Mouse (Mus musculus): ENCODE results near the gene Zmynd10. TPM values are rescaled to one million over a fixed set of nuclear protein-coding genes. Genes with fewer than 3 reads are reported as not detected.
A peak's percentile ranks its signal among the peaks of the same experiment; 100 is the strongest.

The Zmynd10 gene
- polyA plus RNA-seq, 2 experiments from 2014 or later, result 0.83 to 3.2 TPM

DNA sequence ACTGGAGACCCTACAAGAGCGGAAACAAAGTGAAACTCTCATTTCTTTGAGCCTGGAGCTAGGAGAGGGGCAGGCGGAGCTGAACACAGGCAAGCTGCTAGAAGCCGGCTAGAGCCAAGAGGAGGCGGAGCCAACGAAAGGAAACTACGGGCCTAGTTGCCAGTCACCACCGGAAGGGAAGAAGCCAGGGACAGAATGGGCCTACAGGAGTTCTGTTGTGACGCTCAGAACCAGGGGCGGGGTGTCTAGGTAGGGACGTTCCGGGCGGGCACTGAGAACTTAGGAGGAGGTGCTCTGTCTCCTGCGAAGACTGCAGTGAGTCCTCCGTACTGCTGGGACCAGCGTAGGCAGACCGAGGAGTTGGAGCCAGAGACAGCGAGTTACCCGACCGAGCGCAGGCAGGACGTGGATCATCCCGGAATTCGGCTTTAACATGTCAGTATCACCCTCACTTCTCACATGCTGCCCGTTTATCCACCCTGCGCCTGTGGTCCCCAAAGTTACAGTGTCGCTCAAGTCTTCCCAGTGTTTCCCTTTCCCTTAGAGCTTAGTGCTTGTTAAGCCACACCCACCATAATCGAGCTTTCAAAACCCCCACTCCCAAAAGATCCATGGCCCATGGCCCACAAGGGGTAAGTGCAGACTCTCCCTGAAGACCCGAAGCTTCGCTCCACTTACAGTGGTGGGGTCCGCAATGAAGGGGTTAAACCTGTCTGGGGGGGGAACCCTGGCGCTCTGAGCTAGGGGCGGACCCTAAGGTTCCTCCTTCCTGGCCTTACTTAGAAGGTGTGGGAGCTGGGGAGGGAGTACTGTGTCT is 33.6 kb downstream of the Zmynd10 start, which contains the start of gene Hyal3:
Gene Hyal3, plus strand, starts transcription at position 318 of the 817 bp plus-strand sequence.
- peak; percentile 94 for ATAC-seq

DNA sequence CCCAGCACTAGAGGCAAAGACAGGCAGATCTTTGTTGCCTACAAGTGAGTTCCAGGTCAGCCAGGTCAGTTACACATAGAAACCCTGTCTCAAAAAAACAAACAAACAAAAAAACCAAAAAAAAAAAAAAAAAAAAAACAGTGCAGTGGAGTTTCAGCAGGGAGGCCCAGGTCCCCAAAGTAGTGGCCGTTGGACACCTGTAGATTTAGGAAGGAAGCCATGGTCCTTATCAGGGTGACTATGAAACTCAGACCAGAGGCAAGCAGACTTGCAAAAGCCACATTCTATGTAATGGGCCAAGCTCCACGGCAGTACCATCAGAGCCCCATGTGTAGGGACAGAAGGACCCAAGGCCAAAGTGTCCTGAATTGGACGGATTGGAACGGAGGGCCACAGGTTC is 34.5 kb downstream of the Zmynd10 start:
- no peak for ATAC-seq

DNA sequence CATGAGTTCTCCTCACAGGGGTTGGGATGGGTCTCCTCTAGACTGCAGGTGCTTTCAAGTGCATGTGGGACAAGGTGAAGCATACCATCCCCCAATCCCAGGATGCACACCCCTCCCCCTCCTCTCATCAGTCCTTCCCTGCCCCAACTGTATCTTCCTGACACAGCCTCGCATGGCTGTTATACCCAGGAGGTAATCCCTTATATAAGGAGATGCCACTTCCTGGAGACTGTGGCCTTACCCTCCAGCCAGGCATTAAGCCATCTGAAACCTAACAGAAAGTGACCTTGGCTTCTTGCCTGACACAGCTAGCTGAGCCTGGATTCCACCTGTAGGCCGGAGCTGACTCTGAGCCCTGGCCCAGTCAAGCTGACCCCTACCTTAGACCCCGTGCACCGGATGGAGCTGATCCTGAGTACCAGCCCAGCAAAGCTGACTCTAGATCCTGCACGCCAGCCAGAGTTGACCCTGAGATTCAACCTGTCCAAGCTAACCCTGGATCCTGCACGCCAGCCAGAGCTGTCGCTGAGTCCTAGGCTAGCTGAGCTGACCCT is 35.5 kb downstream of the Zmynd10 start:
- ATAC-seq, result no peak

DNA sequence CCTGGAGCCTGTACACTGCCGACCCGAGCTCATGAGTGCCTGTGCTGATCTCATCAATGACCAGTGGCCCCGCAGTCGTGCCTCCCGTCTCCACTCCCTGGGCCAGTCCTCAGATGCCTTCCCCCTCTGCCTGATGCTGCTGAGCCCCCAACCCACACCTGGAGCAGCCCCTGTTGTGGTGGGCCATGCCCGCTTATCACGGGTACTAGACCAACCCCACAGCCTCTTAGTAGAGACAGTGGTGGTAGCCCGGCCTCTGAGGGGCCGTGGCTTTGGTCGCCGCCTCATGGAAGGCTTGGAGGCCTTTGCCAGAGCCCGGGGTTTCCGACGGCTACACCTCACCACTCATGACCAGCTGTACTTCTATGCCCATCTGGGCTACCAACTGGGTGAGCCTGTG is 36.1 kb downstream of the Zmynd10 start:
- no peak for ATAC-seq

DNA sequence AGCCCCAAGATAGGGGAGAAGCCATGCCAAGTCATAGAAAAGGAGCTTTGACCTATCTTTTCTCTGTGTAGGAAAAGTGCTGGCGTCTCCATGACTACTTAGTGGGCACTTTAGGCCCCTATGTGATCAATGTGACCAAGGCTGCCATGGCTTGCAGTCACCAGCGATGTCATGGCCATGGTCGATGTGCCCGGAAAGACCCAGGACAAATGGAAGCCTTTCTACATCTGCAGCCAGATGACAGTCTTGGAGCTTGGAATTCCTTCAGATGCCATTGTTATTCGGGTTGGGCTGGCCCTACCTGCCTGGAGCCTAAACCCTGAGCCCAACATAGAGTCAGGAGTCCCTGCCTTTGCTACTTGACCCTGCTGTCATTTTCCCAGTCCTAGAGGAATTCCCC is 39.4 kb downstream of the Zmynd10 start:
- no peak for ATAC-seq

DNA sequence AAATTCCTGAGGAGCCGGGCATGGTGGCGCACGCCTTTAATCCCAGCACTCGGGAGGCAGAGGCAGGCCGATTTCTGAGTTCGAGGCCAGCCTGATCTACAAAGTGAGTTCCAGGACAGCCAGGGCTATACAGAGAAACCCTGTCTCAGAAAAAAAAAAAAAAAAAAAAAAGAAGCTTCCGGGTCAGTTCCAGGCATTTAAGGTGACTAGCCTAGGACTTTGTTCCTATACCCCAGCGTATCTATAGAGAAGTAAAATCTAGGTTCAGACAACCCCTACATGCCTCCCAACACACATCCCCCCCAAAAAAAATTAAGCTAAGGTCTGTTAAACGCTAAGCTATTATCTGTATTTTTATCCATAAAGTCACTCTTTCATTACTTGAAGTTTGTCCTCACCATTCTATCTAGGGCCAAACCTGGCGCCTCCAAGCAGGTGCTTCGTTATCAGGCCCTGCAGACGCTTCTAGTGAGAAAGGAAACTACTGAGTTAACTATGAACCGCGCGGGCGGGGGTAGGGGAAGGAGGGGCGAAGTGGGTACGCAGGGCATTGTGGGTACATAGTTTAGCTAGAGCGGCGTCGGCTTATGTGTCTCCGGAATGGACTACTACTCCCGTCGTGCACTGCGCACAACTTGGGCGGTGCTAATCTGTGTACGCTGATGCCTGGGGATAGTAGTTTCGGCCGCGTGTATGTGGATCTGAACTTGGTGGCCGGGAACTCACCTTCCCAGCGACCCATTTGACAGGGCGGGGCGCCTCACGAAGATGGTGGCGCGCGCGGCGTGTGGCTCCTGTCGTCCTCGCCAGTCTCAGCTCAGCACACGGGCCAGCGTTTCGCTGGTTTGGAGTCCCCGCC is 40.1 kb downstream of the Zmynd10 start, which contains the start of gene Ifrd2:
Gene Ifrd2, plus strand, starts transcription at position 669 of the 859 bp plus-strand sequence.
- ATAC-seq, result peak; percentile 99

DNA sequence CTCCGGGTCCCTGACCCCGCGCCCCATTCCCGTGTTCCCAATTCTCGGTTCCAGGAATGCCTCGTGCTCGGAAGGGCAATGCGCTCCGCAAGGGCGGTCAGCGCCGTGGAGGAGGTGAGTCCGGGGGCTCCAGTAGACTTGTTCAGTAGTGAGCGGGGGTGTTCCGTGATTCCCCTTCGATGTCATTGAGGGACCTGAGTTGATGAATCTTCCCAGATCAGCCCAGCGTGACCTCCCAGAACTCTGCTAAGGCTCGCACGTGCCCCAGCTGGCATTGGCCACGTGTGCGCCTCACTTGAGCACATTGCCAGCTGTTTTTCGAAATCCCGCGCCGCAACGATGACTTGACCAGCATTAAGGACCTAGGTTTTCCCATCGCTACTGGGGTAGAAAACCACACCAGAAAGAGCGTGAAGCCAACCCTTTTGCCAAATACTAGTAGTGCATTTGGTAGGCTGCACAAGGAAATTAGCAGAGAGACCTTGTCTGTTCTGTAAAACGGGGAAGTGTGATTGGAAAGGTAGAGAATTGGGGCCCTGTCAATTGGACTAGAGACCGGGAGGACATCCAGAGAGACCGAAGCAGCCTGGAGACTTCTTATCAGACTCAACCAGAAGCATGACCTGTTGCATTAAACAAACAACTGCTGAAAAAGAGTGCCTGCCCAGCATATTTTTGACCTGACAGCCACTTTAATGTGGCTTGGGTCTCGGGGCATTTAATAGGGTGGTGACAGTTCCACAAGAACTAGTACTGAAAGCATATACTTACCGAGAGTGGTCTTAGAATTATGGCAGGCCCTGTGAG is 40.9 kb downstream of the Zmynd10 start:
- ATAC-seq, result no peak

DNA sequence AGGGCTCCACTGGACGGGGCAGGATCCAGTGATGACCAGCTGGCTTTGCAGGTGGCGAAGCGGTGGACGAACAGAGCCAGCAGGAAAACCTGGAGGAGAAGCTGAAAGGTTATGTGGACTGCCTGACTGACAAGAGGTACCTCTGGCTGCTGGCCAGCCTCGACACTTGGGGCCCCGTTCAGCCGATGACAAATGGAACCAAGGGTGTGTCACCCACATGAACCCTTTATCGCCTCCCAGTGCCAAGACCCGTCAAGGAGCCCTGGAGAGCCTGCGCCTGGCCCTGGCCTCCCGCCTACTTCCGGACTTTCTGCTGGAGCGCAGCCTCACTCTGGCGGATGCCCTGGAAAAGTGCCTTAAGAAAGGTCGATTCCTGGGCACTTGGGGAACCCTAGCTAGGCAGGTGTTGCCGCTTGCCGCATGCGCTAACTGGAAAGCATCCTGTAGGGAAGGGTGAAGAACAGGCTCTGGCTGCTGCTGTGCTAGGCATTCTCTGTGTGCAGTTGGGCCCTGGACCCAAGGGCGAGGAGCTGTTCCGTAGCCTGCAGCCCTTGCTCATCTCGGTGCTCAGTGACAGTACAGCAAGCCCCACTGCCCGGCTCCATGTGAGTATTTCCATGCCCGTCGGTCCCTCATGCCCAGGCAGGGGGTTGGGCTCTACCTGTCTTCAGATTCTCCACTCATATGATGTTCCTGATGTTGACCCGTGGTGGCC is 43.1 kb downstream of the Zmynd10 start:
- no peak for ATAC-seq

DNA sequence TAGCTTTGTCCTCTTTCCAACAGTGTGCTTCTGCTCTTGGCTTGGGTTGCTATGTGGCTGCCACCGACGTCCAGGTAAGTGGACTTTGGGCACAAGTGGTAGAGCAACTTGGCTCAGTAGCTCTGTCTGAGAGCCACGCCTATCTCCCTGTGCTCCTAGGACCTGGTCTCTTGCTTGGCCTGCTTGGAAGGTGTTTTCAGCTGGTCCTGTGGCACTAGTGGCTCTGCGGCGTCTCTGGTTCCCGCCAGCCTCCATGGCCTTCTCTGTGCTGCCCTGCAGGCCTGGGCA is 43.6 kb downstream of the Zmynd10 start:
- no peak for ATAC-seq

DNA sequence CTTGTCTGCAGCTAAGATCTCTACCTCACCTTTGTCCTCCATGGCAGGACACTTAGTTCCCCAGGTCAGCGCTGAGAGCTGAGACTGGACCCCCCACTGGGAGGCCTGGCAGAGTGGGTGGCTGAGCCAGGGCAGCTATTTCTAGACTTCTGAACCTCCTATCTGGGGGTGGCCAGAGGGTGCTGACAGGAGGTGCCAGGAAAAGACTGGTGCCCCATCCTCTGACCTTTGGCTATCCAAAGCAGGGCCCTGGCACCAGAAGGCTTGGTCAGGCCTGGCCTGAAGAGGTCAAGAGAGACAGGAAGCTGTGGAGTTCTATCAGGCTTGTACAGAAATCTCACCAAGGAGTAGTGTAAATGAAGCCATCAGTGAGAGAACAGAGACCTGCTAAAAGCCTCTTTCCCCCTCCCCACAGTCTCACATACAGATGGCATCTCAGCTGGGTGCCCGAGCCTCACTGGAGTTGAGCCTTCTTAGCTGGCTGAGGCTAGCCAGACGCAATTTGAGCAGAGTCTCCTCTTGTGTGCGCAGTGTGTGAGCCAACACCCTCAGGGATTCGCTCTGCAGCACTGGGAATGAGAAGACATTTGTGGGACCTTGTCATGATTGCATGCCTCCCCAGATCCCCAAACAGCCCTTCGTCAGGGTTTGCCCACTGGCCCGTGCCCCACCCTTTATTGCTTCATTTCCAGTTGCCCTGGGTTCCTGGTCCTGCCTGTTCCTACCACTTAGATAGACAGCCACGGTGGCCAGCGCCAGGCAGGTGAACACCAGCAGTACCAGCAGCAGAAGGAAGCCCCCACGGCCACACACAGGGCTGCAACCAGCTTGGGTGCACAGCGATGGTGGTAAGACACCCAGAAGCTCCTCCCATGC is 46.2 kb downstream of the Zmynd10 start:
- no peak for ATAC-seq

DNA sequence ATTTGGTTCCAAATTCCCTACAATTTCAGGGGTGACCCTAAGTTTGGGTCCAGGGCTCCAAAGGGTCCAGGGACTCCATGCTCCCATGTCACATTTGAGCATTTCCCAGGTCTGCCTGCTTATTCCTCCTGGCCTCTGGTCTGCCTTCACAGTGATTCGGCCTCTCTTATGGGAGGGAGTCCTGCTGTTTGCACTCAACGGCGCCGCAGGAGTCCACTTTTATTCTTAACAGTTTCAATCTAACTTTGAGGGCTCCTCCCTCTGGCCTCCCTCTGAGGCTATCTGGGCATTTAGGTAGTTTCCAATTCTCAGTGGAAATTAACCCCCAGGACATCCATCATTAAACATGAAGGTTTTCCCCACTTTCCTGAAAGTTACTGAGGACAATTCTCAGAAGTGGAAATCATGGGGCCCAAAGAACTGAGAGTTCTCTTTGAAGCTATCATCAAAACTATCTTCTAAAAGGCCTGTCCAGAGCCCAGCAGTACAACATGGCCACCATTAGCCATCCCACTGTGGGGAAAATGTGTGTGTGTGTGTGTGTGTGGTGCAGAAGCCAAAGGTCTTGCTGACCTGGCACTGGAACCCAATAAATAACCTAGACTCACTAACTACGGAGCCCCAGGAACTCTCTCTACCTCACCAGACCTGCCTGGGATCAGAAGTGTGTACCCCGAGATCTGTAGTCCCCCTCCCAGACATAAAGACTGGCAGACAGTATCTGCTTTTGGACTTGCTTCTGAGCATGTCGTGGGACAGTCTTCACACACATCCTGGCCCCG is 47.4 kb downstream of the Zmynd10 start:
- ATAC-seq, result no peak

DNA sequence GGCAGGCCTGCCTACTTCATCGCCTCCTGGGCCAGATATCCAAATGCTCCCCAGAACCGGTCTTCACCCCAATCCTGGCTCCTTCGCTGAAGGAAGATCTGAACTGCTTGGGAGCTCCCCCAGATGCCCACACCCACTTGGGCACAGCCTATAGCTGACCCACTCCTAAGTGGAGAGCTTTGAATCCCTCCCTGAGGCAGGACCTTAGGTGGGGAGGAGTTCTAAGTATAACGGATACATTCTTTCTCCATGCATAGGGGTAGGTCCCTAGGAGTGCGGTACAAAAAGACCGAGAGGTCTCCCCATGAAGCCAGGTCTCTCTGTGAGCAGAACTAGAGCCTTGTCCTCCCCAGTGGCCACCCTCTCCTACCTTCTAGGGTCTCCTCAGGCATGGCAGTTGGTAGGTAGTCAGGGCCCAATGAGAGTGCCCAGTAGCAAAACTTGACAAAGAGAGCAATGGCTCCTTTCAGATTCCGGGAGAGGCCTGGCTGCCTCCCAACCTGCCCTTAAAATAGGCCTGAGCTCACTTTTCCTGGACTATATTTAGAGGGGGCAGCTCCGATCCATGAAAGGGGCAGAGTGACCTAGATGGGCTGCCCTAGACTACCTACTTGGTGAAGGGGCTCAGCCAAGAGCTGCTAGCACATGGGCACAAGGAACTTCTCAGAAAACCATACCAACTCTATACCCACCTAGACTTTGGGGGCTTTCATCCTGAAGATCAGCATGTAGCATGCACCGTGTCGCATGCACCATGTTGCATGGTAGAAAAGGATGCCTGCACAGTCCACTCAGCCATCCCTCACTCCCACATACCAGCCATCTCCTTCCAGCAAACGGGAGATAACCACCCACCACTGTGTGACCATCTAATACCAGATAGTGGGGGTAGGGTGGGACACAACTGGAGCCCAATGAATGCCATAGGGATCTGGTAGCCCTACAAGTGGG is 49.8 kb downstream of the Zmynd10 start:
- no peak for ATAC-seq

DNA sequence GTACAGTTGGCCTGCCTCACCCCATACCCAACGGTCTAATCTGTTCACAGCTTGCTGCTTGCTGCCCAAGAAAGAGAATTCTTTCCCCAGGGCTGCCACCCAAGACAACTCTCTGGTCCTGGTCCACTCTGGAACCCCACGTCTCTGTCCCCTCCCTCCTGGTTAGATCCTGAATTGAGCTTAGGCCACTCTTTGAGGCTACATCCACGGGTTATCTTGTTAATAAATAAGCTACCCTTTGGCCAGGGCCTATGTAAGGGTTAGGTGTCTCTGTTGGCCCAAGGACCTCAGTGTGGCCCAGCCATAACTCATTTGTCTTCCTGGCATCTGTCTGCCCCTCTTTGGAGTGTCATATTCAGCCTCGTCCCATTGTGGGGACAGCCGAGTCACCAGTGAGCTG is 51.3 kb downstream of the Zmynd10 start:
- no peak for ATAC-seq

DNA sequence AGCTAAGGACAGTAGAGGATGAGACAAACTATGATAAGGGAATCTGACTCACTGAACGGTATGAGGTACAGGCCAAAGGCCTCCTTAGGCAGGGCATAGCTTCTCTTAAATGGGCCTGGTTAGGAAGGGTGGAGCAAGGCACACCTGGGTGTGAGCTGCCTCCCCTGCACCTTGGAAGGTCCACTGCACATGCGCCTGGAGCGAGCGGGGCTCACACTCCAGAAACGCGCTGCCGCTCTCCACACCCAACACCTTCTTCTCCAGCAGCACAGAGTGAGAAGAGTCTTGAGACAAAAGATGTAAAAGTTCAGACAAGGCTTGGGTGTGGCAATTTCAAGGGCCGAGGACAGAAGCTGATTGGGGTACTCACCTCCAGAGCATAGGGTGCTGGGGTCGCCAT is 52.3 kb downstream of the Zmynd10 start:
- no peak for ATAC-seq

DNA sequence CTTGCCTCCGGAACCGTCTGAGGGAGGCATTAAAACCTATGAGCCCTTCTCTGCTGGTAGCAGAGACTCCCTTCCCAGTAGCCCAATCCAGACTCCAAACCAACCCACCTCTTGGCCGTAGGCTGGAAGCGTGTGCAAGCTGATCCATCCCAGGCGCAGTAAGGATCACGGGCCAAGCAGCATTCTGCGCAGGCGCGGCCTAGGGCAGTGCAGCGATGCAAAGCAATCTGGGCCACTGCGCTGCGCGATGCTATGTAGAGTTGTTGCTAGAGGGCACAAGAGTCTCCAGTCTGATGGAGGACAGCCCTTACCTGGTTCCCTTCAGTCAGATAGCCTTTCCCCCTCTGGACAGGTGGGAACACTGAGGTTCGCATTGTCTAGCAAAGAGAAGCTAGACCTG is 52.7 kb downstream of the Zmynd10 start:
- ATAC-seq, result no peak

DNA sequence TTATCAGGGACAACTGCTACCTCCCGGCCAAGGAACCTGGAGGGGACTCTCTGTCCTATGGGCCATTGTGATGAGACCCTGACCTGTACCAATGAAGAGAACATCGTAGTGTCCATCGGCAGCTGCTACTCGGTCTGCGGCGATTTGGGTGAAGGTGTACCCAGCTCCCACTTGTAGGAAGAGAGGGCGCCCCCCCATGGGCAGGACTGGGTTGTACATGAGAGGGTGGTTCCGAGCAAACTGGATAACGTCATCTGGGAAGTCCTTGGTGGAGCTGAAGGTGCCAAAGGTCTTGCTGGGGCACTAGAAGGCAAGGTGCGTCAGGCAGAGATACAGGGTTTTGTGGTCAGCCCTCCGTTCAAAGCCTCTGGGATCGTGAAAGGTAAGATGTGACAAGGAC is 53.6 kb downstream of the Zmynd10 start:
- no peak for ATAC-seq

Data from activated CD4-positive, CD25-positive, alpha-beta regulatory T cell, adult 4 months (primary cell).